Mouse (Mus musculus) heart, adult 9 months (tissue): Measurements from ENCODE around the gene Dlg3.

Source experiments
- DNase-seq, 2 experiments: peaks; one replicate each; pipeline ENCODE4 v3.0.0; 2022; ENCODE audit warnings: low spot score in 2 of 2

Dlg3 gene

DNA sequence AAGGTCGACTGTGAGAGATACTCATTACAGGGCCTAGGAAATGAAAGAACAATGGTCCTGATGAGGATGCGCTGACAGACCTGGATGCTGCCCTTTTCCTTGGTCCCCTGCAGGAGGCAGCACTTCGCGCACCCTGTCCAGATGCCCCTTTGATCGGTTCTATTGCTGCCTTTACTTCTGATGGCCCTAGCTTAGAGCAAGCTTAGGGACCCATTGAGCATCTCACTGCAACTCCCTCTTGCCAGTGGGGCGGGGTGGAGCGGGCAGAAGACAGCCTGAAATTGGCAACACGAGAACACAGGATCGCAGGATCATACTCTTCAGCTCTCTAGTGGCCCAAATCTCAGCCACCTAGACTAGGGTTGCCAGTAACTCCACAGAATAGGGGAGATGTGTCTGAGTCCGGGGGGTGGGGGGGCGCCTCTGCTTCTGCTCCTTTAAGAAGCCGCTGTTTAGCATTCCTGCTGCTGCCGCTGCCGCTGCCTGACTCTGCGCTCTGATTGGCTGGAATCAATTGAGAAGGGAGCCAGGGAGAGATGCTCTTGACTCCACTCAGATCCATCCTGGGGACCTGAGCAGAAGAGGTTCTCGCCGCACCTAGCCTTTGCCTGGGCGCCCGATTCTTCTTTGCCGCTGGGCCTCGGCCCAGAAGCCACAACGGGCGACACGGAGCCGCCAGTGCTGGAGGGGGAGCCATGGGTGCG lies at the start of gene Dlg3:
Gene Dlg3, plus strand, starts transcription at position 542 of the 704 bp plus-strand sequence.
- DNase-seq: no peak

DNA sequence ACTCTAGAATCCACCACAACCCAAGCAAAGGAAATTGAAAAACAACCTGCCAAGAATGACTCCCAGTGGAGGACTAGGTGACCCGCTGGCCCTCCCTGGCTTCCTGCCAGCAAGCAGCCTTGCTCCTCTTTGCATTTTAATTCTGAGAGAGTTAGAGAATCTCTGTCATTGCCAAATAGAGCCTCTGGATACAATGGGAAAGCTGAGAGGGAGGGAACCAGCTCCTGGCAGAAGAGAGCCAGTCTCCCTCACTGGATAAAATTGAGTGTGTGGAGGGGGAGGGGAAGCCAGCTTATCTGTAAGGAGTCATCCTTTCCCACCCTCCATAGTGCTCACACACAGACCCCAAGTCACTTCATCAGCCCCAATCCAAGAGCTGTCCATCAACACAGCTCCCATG lies 38.6 kb upstream of the Dlg3 start:
- DNase-seq: peak; percentile 25 to 38

DNA sequence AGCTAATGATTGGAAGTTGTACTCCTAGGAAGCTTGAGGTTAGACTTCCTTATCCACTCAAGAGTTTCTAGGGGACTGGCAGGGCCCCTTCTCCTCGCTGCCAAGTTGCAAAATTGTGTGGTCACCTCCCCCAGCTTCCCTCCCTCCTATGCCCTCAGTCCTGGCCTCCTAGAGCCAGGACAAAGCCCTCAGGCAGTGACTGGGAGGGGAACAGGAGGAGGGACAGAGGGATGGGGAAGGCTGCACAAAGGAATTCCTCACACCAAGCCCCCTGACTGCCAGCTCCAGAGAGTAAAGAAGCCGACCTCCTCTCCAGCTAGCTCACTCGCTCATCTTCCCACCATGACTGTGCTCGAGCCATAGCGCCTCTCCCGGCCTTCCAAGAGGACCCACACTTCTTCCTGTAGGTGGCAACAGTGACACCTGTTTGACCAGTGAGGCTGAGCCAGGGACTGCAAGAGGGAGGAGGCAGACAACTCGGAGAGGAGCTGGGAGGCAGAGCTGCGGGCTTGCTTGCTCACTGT lies 37.8 kb upstream of the Dlg3 start, which contains the start of gene Gdpd2:
Gene Gdpd2, plus strand, starts transcription at position 209 of the 524 bp plus-strand sequence.
- DNase-seq: peak in 1 of 2 experiments; percentile 7

DNA sequence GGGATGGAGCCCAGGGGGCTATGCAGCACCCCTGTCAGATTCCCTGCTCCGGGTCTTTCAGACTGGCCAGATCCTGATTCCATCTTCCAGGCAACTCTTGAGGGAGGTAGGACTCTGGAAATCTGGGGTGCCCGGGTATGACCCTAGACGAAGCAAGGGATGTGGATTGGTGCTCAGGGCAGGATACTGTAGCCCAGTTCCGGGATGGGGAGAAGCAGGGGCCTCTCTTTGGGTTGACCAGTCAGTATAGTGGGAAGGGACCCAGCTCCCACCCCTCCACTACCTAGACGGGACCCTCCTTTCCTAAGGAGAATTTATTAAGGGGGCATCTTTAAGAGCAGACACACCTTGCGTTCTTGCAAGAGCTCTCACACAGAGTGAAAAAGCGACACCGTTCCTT lies 37.3 kb upstream of the Dlg3 start:
- no peak for DNase-seq

DNA sequence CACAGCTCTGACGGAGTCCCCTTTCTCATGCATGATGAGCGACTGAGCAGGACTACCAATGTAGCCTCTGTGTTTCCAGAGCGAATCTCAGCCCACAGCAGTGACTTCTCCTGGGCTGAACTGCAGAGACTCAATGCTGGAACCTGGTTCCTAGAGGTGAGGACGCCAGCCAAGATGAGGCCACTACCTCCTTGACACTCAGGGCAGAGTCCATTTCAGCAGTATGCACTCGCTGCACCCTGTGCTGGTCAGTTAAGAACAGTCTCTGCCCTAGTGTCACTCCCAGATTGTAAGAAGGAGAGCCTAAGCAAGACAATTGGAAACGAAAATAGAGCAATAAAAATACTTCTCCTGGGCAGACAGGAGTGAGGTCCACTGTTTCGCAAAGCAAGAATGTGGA lies 33.2 kb upstream of the Dlg3 start:
- DNase-seq: no peak

DNA sequence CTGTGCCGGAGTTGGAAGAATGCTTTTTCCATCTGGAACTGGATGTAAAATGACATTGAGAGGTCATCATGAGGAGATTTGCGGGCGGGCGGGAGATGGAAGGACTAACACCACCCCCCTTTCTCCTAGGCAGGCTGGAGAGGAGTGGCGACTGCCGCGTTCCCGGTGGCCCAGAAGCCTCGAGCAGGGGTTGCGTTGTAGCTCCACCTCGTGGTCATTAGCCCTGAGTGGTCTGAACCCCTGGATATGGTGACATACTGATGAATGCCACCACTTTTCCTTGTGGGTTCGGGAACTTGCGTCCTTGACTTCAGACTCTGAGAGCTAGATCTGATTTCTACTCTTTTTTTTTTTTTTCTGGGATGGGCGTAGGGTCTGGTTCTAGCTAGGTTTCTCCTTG lies 28.6 kb upstream of the Dlg3 start:
- peak; percentile 33 to 36 for DNase-seq

DNA sequence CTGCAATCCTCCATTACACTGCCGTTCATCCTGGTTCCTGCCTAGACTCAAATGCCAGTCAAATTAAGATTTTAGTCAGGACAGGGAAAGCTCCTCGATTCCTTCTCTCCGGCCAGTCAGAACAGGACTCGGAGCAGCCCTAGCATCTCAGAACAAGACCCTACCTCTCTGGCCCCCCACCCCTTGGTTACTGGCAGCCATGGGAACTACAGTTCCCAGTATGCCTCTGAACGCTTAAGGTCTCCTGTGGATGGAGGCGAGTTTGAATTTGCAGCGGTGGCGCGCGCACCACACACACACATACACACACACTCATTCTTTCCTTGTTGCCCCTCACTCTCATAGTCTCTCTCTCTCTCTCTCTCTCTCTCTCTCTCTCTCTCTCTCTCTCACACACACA lies 28.1 kb upstream of the Dlg3 start:
- no peak for DNase-seq

DNA sequence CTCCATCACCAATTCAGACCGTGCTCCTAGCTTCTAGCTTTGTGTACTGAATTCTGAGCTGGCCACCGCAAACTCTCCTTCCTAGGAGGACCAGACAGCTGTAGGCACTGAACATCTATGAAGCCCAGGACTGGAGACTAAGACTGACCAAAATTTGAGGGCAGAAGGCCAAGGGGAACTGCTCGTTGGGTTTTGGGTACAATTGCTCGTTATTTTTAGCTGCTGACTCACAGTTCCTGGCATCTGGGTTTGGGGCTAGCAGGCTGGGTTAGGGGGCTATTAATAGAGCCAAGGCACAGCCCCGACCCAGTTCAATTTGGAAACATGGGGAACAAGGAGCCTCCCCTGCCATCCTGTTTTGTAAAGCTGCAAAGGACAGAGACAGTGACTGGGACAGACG lies 26.7 kb upstream of the Dlg3 start:
- DNase-seq: peak; percentile 43 to 49

DNA sequence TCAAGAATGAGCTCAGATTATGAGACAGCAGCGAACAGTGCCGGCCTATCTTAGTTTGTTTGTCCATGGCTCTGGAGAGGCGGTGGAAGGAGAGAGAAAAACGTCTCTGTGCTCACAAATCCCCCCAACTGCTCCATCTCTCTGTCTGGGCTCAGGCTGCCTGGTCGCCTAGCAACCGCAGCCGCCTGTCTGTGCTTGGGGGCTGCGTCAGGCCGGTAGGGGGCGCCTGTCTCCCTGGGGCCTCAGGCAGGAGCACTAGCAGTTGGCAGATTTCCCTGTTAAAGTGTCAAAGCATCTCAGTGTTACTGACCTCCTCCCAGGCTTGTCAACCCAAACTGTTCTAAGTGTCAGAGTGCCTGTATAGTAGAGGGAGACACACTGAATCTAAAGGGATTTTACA lies 25.6 kb upstream of the Dlg3 start:
- DNase-seq: peak; percentile 21 to 24

DNA sequence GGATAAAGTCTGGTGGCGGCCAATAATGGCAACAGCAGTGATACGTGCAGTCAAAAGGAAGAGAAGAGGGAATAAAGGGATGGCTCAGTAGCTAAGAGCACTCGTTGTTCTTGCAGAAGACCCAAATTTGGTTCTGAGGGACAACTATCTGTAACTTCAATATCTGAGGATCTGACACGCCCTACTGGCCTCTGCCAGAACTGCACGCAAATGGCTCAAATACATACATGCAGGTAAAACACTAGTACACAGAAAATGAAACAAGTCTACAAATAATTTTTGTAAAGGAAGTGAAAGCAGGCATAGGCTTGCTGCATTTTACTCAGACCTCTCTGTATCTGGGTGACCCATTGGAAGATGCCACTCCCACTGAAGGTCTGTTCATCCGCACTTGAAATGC lies 1.7 kb upstream of the Dlg3 start:
- no peak for DNase-seq

DNA sequence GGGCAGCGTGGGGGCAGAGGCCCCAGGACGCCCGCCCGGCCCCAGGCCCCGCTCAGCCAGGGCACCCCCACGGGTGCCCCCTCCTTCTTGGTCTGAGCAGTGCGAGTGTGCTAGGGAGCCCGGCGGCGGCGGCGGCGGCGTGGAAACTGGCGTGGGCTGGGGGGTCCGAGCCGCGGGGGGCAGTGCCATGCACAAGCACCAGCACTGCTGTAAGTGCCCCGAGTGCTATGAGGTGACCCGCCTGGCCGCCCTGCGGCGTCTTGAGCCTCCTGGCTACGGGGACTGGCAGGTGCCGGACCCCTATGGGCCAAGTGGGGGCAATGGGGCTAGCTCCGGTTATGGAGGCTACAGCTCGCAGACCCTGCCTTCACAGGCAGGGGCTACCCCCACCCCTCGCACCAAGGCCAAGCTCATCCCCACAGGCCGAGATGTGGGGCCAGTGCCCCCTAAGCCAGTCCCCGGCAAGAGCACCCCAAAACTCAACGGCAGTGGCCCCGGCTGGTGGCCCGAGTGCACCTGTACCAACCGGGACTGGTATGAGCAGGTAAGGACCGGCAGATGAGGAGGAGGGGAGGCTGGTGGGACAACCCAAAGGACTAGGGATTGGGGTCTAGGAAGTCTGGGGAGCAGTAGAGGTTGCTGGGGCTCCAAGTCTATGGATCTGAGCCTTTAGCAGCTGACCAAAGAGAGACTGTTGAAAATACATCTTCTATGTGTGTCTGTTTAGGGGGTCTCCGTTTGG lies 534 bp downstream of the Dlg3 start:
- no peak for DNase-seq

DNA sequence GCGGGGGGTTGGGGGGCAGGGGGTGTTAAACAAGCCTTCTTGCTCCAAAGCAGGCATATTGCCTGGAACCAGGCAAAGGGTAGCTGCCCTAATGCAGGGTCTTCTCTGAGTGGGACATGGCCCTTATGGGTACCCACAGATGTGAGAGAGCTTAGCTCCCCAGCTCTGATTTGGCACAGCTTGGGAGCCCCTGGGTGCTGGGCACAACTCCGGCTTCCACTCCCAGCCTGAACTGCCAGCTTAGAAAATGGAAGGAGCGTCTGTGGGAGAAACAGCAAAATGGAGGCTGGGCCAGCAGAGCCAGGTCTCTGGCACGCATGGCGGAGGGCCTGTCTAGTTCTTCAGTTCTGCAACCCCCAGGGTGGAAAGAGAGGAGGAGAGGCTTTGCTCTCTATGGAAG lies 1.8 kb downstream of the Dlg3 start:
- DNase-seq: no peak

DNA sequence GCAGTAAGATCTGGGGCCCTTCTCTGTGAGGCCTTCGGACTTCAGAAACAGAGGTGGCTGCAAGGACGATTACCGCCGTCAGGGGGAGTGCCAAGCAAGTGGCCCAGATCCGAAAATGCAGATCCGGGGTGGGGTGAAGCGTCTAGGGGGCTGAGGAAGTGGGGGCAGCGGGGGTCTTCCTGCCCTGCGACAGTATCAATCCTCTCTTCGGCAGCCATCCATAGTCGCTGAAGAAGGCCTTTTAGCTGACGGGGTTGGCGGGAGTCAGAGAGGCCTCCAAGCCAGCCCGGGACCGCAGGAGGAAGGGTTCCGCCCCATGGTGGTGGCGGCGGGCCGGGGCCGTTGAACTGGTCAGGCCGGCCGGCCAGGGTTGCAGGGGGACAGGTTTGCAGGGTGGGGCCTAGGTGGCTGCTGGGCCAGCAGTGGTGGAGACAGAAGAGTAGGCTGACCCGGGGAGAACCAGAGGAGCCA lies 6.9 kb downstream of the Dlg3 start:
- DNase-seq: peak; percentile 53 to 60

DNA sequence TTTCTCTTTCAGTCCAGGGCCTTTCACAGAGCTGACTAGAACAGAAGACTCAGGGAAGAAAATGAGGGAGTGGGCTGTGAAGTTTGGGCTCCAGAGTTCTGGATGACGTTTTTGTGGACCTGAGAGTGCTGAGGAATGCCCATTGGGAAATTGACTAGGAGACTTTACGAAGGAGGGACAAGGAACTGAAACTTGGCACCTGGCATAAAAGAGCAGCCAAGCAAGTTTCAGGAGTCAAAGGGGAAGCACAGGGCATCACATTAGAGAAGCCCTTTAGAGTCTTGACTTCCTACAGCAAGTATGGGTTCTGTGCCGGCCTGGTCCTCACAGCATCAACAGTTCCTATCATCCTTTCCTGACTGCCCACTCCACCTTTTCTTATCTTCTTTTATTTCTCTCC lies 7.9 kb downstream of the Dlg3 start:
- no peak for DNase-seq

DNA sequence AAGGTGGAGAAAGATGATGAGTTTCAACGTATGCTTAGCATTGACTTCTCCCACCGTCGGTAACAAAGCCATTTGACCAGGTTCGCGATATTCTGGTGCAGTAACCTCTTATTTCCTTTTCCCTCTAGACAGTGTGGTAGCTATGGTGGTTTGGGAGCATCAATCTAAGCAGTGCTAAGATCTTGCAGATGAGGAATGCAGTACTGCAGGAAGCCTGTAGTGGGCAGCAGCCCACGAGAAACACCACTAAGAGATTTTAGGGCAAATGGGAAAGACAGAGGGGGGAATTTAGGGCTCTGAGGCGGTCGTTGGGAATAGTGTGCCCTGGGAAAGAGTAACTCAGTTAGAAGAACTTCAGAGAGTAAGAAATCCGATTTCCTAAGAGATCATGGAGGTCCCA lies 9.0 kb downstream of the Dlg3 start:
- DNase-seq: peak; percentile 16 to 38

DNA sequence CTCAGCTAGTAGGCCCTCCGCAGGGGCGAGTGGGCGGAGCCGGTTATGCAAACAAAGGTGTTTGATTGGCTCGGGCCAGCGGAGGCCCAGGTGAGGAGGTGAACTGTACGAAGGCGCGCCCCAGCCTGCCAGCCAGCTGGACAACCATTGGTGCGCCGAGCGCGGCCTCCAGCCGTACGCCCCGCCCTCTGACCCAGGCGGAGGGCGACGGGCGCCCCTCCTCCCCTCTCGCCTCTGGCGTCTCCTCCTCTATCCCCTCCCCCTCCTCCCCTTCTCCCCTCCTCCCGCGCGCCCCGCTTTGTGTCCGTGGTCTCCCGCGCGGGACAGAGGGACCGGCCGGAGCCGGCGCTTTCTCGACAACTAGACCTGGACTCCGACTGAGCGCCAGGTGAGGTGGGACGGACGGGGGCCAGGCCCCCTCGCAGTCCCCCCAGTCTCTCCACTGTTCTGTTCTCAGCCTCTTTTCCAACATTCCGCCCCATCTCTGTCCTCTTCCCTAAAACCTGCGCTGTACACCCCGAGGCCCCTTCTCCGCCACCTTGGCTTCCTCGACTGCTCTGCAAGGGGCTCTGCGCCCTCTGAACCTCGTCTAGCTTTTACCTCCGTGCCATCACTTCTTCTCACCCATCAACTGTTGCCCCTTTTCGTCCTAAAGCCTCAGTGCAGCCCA lies 9.6 kb downstream of the Dlg3 start:
- peak; percentile 42 to 63 for DNase-seq

DNA sequence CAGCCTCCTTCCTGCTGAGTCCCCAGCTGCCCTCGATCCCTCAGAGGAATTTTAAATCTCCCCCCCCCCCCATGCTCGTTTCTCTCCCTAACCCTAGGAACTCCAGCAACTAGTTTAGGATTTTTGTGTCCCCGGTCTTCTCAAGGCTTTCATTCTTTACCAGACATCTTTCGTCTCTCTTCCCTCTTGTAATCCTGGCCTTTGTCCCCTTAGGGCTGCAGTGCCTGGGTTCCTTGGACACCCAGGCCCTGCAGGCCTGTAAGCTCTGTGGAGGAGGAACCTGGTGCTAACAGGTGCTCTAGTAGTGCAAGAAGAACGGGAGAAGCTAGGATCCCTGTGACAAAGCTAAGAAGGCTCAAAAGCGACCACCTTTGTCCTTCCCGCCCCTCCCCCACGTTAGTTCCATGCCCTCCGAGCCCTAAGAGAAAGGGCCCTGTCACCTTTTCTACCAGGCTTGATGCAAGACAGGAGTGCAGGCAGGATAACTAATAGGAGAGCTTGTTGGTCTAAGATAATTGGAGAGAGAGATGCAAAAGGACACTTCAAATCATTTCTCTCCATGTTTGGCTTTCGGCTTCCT lies 10.2 kb downstream of the Dlg3 start:
- DNase-seq: no peak

DNA sequence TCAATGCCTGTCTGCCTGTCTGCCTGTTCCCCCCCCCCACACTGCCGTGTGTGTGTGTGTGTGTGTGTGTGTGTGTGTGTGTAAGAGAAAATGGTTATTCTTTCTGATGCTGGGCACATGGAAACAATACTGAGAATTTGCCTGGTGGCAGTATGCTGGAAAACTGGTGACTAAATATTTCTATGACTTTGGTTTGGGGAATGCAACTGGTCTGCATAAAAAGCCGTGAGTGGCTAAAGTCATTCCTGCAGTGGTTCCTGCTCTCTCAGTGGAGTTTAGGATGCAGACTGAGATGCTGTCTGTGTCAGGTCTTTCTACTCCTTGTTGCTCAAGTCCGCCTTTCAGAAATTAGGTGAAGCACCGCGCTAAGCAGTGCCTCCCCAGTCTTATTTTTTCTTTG lies 10.9 kb downstream of the Dlg3 start:
- no peak for DNase-seq

DNA sequence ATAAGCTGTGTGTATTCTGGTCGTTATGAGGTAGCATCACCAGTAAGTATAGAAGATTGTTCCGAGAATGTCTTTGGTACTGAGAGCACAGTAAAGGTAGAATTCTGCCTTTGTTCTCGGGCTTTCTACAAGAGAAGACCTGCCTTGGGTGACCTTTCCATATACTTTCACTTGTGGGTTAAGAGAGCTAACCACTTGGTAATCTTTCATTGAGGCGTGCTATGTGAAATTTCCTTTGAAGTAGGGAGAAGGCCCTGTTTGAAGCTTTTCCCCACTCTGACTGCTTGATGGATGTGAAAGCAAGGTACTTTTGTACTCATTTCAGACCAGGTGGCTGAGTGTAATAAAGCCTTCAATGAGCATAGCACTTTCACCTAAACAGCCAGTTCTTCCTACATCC lies 21.8 kb downstream of the Dlg3 start:
- no peak for DNase-seq

DNA sequence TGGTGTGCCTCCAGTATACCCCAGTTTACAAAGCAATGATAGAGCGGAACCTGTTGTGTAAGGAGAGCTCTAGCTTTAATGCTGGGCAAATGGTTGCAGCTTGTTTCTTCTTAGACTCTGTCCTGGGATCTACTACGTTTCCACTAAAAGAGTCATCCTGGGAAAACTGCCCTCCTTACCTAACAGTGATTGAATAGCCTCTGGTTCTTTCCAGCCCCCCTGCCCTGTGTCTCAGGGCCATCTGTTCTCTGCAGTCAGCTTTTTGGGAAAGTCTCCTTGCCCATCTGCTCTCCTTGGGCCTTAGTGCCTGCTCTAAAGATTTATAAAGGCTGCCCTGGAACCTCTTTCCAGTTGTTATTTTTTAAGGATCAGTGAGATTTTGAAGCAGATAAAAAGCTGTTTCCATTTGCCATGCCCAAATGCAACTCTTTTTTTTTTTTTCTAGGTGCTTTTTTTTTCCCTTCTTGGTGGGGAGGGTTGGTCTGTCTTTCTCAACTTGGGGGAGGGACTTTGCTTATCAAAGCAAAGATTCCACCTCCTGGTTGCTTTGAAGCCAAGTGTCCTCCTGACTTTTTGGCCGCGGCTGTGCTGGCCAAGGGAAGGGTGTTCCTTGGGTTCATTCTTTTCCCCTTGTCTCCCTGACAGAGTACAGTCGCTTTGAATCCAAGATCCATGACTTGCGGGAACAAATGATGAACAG lies 28.7 kb downstream of the Dlg3 start:
- DNase-seq: no peak

DNA sequence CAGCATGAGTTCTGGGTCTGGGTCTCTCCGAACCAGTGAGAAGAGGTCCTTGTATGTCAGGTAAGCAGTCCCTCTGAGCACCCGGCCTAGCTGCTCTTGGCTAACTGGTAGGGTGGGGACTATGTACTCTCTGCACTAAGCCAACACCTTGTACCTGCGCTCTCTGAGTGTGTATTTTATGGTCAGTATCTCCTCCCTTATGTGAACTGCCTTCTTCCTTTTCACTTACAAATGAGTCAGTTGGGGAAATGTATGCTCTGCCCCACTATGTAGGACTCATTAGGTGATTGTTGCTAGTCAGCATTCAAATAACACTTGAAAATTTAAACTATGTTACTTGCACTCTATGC lies 29.2 kb downstream of the Dlg3 start:
- DNase-seq: no peak

DNA sequence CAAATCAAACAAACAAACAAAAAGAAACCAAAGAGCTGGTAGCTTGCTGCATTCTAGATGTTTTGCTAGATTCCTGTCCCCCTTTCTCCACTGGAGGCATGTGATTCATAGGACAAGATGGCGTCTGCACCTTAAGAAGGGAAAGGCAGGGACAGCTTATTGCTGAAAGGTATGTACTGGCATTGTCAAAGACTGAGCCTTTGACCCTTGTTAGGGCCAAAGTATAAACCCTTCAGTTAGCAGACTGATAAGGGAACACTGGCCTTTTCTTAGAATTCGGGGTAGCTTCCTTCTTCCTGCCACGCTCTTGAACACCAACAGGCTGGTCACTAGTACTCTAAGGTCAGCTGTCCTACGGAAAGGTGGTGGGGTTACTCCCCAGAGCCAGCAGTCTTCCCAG lies 29.8 kb downstream of the Dlg3 start:
- no peak for DNase-seq
